Mouse (Mus musculus) kidney, adult 11 months (tissue): ENCODE measurements at regions not wholly inside any gene's neighbourhood (a gene's known extent, or its start where the extent isn't known, plus 50 kb on each side); places are given as distances from the start of the nearest gene placed in this dataset.
"Not testable (repeated sequence)": the region's sequence is repeated elsewhere in the genome, so short reads cannot be mapped to it uniquely, and the experiment has no call there.

Experiments
- DNase-seq: peaks from one replicate; pipeline ENCODE4 v3.0.0; 2022

DNA sequence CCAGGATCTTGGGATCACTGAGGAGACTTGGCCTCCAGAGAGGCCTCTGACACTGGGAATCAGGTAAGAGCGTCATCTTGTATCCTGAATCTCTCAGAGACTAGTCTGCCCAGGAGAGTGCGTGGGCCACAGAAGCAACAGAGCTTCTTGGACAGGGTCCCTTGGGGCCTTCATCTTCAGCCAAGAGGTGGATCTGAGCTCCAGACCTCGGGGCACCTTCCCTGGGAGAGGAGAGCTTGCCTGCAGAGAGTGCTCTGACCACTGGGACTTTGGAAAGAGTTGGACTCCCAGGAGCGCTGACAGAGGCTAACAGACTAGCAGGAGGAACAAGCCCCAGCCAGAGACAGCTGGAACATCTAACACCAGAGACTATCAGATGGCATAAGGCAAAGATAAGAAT, 73.9 kb upstream of the Gm15319 start:
- not testable (repeated sequence) for DNase-seq

DNA sequence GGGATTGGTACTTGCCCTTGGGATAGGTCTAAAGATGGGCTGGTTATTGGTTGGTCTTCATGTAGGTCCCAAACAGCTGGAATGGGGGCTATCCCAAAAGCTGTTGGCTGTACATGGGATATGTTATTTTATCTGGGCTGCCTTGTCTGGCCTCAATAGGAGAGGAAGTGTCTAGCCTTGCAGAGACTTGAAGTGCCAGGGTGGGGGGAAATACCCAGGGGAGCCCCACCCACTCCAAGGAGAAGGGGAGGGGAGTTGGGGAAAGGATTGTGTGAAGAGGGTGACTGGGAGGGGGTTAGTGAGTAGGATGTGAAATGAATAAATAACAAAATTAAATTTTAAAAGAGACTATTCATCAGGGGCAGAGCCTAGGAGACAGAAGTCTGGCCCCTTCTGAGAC, 70.2 kb upstream of the Gm15319 start:
- DNase-seq, result peak; percentile 28

DNA sequence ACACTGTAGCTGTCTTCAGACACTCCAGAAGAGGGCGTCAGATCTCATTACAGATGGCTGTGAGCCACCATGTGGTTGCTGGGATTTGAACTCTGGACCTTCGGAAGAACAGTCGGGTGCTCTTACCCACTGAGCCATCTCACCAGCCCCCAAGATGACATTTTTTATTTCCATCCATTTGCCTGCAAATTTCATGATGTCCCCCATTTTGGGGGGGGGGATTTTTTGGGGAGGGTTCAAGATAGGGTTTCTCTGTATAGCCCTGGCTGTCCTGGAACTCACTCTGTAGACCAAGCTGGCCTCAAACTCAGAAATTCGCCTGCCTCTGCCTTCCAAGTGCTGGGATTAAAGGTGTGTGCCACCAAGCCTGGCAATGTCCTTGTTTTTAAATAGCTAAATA, 66.5 kb upstream of the Gm15319 start:
- DNase-seq, result not testable (repeated sequence)

DNA sequence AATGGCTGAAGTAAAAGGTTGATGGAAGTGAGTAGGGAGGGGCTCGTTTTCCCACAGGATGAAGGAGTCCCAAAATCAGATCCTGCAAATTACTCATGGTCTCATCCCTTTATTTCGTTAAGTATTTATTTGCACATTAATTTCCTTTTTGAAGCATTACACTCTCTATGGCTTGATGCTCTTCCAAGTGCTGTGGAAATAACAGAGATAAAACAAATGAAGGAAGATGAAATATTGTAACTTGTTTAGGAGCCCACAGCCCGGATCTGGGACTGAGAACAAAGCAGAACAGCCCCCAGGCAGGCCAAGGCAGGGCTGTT, 61.9 kb upstream of the Gm15319 start:
- DNase-seq, result not testable (repeated sequence)

DNA sequence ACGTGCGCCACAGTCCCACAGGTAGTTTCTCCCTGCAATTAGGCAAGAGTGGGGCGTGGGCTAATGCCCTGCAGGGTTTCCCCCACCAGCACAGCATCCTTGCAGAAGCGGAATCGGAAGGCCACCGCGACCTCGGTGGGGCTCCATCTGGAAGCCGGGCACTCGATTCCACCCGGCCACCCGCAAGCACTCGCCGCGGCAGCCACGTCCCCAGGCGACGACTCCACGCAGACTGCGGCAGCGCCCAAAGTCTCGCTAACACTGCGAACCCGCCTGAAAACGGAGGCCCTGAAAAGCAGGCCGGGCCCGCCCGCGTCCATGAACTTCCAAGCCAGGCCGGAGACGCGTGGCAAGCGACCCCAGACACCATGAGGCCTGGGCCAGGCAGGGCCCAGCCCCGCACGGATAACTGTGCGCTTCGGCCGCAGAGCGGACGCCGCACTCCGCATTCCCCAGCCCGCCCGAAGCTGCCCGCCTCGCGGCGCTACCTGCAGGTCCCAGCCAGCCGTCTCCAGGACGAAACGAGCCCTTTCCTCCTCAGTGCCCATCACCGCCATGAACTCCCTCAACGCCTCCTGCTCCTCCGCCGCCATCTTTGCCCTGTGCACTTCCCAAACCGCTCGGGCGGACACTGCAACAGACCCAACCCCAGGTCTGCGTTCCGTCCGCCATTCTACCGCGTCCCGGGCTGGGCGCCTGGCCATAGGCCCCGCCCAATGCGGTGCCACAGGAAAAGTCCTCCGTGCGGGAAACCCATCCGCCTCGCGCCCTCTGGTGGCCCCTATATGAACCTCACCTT, 61.3 kb upstream of the Gm15319 start:
- peak; percentile 99 for DNase-seq

DNA sequence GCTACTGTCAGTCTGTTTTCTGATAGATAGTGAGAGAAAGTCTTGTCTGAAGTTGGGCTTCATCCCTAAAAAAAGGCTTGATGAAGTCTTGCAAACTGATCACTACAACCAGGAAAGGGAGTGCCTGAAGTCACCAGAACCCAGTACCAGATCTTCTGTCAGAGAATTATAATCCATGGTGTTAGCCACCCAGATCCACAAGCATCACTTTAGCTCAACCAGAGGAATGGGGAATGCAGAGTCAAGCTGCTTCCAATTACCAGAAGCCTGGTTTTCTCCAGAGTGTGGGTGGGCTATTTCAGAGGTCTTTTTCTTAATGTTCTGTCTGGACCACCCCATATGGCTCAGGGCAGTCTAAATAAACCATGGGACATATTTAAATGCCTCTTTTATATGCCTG, 57.8 kb upstream of the Gm15319 start:
- not testable (repeated sequence) for DNase-seq
